Mouse (Mus musculus) gastrocnemius, postnatal 10 days (tissue): ENCODE data around the gene Macrod2. TPM values are rescaled to one million over a fixed set of nuclear protein-coding genes. Genes with fewer than 3 reads are reported as not detected.

Experiments
- DNase-seq: peaks from one replicate; pipeline ENCODE4 v3.0.0; 2021; ENCODE audit warnings: mixed read lengths
- total RNA-seq, 2 experiments: library from RNA; stranded (reverse); gene quantifications; 2 replicates each; pipeline ENCODE4 v1.2.3; 2021

Macrod2 gene
- total RNA-seq, 2 experiments from 2014 or later = 16.6 to 17.4 TPM

DNA sequence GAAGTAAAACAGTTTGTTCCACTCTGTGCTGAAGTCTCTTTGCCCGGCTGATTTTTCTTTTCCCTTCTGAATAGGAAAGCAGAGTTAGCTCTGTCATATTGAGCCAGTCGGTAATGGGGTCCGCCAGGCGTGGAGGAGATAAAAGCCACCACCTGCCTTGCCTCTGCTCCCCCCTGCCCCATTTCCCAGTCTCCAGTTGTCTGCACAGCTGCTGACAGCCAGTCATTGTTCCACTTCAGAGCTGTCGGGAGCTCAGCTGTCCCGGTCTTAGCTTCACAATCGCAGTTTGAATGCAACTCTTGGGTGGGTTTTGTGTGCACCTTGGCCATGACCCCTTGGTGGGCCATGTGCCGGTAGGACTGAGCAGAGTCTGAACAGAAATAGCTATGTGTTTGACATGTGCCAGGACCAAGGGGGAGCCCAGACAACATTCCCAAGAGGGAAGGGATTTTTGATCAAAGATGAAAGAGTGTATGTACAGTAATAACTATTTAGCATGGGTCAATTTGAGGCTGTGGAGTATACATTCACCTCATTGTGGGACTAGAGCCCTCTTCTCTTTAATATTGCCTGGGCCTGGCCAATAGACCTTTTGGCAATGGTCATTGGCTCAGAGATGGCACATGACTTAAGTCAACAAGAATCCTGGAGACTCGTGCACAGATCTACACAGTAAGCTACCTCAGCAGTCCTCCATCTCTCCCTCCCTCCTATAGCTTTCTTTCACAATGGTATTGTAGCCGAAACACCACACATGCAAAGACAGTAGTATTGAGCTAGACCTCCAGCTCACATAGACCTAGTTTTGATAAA, 917.2 kb downstream of the Macrod2 start:
- DNase-seq = peak; percentile 5

DNA sequence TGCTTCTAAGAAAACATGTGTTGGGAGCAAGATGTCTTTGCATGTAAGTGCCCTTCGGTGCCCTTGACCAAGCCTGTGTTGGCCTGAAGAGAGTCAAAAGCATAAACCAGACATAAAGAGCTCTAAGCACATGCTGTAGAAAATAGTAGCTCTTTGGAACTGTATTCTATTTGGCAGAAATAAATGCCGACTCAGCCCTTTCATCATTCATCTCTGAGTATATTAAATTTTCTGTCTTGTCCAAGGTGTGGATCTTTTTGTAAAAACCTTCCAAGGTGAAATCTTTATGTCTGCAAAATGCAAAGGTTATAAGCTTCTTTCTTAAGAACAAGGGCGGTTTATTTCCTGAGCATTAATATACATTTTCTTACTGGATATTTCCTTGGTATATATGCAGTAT, 920.2 kb downstream of the Macrod2 start:
- DNase-seq = no peak

DNA sequence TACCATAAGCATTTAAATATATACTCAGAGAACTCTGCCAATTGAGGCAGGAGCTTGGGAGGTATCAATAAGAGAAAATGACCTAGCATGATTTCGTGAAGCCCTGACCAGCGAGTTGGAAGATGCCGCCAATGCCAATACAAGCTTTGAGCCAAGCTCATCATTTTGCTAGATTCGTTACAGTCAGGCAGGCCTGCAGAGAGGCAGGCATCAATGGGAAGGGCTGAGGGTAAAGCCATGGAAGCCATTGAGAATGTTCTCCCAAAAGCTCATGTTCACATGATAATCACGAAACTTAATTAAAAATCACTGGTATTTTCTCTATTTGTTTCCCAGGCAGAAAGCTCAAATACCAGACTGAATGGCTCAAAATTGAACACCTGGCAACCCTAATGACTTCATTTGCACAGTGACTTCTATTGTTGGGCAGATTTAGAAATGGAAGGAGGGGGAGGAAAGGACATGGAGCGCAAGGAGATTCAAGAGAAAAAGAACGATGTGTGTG, 928.9 kb downstream of the Macrod2 start:
- DNase-seq = no peak

DNA sequence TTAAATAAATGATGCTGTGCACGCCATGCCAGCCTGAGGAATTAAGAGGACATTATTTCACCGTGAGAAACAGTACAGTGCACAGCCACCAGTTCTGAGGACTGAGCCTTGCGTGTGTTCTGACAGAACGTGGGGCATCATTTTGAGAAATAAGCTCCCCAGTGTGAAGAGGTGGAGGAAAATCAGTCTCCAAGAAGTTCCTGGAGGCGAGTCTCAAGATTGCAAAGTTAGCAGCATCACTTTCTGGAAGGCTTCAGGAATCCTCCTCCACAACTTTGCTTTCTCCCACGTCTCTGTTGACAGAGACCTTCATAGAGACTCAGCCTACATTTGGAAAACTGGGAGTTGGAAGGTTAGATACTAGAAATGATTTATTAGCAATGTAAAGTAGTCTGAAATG, 932.2 kb downstream of the Macrod2 start:
- DNase-seq = no peak

DNA sequence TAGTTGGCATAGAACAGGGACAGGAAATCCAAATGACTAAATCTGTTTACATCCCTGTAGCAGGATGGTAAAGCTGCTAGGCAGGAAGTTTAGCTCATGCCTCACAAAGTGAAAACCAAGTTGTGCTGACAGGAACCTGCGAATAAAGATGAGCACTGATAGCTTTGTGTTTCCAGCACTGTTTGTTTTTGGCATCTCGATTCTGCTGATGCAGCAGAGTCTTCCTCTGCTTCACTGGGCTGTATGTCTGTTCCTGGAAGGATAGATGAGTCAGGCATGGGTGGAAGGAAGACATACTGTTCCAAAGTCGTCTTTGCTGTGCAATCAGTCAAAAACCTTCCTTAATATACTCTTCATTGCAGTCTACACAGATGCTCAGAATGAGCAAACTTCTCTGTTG, 942.6 kb downstream of the Macrod2 start:
- no peak for DNase-seq

DNA sequence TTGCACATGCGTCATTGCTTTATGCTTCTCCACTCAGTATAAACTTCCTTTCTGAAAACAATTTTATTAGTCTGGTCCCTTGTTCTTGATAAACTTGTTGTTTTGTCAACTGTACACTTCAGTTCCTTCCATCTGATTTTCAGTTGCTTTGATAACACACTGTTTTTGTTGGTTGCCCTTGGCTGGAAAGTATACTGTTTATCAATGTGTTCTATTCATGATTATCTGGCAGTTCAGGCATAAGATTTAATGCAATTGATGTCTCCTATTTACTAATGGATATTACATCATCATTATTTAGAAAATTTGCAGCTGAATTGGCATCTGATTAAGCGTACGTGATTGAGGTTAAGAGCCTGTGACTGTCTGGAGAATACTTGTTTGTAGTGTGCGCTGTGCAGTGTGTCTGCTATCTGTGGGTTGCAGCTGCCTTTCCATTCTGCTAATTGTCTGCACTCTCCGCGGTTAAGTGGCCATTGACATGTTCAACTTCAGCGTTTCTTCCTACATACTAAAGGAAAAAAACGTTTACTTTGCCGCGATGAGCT, 949.0 kb downstream of the Macrod2 start:
- no peak for DNase-seq

DNA sequence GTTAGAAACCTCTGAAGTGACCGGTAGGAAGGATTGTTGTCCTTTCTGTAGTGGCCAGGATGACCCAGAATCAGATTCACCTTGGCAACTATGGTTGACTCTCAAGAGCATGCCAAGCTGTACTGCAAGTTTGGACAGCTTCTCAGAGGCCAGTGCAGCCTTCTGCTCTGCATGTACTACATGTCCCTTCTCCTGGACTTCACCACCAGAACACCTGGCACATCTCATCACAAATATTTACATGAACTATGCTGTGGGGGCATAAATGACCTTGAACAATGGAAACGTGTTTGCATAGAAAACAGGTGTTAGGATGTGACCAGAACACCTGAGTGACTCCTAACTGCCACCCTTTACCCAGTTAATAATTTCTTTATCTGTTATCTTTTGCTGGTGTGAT, 957.5 kb downstream of the Macrod2 start:
- no peak for DNase-seq

DNA sequence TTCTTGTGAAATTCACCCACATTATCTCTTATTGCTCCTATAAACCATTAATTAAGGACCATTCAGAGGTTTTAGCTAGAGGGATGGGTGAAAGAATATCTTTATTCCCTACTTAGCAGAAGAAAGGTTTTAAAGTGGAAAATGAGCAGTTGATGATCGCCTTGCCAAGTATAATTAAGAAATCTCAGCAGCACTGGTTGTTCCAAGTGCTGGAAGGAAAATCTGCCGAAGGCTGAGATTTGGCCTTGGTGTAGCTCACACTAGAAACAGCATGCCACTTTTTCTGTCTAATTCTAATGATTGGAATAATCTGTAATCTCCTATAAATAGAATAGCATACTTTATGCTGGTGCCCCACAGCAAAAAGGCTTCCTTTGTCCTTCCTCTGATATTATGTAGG, 993.5 kb downstream of the Macrod2 start:
- no peak for DNase-seq

DNA sequence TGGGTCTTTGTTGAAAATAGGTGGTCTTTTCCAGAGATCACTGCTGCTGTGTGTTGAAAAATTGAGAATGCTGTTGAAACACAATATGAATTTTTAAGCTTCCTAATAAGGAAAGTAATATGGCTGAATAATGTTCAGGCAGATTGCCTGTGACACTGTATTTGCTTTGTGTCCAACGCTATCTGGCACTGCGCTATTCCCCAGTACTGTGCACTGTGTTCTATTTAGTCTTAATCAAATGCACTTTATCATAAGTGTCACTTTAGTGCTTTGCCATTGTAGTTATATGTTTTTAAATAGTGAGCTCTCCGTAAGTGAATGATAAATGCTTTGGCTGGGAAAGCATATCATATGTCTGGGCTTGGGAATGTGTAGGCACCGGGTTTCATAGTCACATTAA, 996.1 kb downstream of the Macrod2 start:
- no peak for DNase-seq

DNA sequence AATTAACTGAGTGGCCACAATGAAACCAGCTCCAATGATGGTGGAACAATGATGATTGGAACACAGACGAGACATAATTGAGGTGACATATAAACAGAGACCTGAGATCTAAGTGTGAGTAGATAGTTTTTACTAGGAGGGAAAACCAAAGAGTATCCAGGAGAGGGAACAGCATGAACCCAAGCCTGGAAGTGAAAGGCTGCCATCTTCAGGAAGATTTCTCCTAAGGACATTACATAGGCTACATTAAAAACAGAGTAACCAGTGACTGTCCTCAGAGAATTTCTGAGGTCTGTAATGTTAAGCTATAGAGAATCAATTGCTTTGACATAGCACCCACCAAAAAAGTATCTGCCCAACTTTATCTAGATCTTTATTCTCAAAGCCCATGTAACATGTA, 999.7 kb downstream of the Macrod2 start:
- DNase-seq = no peak

DNA sequence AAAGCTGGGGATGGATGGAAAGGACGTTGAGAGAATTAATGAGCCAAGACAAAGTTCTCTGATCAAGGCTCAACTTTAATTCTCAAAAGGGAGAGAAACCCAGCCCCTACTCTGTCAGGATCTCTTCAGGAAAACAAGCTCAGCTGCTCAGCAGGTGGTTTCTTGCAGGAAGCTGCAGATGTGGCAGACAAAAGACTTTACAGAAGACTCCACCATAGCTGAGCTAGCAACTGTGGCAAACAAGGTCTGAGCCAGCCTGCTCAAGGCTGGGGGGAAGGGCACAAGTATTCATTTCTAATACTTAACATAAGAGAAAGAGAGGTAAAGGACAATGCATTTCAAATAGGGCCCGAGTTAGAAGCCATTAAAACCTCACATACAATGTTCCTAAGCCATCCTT, 1013.7 kb downstream of the Macrod2 start:
- DNase-seq = no peak

DNA sequence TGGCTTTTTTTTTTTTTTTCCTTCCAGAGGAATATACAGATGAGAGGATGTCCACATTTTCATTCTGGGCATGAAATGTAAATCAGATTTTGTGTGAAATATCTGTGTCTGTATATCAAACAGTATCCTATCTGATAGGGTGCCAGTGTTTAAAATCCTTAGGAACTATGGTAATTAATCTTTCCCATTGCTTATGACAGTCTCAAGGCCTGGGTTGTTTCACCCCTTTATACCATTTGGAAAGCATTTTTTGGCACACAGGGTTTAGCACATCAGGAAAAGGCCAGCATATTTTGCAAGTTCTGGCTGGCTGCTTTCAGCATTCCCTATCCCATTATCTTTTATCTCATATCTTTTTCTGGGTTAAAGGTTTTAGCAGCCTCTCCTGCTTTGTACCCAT, 1021.3 kb downstream of the Macrod2 start:
- no peak for DNase-seq

DNA sequence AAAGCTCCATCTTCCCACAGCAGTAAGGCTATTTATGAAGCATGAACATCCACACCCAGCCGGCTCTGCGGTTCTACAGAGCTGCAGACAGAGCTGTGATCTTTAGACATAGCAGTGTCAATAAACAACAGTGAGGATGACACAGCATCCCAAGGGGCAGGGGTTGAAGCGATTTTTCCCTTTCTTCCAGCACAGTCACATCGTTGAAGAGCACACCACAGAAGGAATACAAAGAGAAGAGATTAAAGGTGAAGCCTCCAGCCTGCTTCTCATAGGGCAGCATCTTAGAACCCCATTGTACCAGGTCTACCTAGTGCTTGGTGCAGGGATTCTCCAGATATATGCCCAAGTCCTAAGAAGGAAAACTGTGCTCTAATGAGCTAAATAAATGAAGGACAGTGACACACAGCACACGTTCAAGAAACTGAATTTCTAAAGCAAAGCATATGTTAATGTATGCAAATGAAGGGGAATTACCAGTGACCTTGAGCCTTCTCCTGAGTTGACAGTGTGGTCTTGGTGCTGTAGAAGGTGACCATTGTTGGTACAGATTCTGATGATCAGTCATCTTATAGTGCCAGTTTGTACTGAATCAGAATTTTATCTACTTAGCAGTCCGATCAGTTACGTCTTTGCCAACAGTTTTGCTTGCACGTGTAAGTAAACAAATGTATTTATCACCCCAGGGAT, 1021.9 kb downstream of the Macrod2 start:
- no peak for DNase-seq

DNA sequence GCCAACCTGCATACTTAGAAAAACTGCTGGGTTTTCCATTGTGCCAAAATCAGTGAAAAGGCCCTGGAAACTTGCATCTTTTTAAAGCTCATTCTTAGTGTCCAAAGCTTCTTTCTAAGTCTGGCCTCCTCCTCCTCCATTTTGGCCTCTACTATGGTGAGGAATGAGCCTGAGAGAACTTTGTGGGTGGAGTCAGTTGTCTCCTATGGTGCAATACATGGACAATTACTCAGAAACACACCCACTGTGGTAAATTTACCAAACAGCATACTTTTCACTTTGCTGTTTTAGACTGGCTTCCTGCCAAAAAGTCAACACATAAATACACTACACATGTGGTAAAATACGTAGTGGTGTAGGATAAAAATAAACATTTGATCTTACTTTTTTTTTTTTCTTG, 1024.7 kb downstream of the Macrod2 start:
- DNase-seq = no peak

DNA sequence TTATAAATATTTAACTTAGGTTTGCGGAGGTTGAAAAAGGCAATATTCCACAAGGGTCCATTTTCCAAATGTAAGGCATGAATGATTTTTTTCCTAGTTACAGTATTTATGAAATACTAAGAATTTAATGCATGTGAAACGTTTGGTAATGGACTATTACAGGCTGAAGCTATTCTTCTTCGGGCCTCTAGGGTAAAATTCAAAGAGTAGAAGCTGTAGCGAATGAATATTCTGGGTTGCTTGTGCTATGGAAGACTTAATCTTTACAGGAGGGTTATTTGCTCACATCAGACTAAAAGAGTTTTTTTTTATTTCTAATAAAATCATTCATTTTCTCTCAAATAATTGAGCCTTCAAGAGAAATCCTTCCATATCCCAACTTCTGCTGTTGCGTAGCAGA, 1039.0 kb downstream of the Macrod2 start:
- DNase-seq = no peak

DNA sequence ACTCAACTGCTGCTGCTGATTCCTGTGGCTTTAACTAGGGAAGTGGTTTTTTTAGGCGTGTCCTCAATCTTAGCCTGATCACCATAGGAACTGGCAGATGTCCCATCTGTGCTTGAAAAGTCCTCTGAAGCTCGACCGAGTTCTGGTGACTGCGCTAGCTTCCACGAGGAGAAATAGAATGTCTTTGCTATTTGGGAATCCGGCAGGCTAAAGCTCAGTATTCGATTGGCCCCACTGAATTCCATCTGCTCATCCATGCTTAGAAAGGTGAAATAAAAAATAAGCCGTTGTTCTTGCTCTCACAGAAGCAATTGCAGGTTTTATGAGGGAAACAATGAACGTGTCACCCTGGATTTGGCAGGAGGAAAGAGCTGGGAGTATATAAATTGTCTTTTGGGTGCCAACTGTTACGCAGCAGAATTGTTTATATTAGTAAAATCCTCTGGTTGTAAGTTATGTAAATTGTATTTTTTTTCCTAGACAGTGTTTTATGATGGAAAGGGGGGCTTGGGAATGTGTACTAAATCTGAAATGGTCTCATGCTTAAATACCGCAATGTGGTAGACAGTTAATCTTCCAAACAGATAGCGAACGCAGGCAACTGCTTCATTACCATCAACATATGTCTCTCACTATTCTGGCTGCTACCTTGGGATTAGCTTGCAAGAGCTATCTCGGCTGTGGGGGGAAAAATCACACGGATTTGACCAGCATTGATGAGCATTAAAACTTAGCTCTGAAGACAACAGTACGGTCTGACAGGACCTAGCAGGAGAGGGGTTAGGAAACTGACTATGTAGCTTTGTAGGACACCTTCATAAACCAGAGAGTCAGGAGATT, 1039.8 kb downstream of the Macrod2 start:
- DNase-seq = peak; percentile 10

DNA sequence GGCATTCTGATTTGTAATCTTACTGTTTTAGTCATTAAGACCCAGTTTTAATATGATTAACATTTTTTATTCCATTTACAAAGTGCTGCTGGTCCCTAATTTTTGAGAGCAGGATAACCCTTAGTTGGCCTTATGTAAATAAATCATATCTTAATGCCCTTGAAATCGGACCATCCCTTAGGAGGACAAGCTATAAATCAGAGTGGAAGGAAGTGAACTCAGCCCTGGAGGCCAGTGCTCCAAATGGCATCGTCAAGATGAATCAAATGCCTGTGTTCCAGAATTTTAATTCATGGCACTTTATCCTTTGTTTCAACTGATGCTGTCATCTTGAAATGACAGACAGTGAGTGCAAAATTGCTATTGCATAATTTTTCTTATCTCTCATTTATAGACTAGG, 1046.8 kb downstream of the Macrod2 start:
- DNase-seq = no peak

DNA sequence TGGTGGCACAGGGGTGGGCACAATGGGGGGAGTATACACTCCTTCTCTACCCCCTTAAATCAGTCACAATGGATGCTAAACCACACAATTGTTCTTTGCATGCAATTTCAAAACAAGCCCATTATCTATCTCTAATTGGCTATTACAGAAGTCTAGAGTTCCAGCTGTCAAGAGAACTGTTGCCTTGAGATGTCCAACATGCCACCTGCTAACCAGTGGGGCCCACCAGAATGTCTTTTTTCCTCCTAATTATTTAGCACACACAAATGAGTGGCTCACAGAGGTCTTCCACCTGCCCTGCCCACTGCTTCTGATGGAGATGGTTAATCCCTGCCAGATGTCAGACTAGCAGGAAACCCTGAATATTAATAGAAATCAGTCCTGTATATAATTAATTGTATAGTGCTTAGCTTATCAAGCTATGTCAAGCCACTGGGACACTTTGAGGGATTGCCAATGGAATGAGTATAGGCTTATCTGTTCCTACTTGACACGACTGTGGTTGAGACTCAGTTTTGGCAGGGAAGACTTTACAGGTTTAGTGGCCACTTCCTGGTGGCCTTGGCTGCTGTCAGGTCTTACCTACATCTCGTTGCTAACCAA, 1054.1 kb downstream of the Macrod2 start:
- no peak for DNase-seq

DNA sequence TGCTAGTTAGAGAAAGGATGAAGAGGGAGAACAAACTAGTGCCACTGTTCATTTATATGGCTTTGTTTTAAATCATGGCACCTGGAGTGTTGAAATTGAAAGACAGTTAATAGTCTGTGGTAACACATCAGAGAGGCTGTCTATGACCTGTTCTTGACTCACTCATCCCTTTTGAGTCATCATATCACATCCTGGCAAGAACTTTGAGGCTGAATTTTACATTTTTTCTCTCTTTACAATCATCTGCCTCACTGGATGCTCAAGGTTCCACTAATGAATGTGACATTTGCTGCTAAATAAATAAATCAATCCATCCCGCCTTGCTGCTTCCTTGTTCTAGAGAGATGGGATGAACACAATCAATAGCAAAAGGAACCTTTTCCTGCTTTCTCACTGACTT, 1068.8 kb downstream of the Macrod2 start:
- DNase-seq = no peak

DNA sequence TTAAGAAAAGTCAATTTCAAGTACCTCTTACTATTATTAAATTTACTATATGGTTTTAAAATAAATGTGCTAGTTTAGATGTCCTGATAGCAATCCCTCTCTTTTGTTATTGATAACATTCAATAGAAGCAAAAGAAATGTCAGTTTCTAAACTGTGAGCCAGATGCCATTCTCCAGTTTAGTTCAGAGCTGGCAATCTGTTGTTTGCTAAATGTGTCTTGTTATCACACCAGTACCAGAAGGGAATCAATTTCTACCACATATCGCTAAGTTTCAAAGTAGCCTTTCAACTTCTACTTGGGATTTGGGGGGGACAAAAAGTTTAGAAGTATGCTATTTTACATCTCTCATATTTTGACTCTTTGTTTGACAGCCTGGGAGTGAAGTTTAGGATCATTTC, 1077.7 kb downstream of the Macrod2 start:
- DNase-seq = no peak

DNA sequence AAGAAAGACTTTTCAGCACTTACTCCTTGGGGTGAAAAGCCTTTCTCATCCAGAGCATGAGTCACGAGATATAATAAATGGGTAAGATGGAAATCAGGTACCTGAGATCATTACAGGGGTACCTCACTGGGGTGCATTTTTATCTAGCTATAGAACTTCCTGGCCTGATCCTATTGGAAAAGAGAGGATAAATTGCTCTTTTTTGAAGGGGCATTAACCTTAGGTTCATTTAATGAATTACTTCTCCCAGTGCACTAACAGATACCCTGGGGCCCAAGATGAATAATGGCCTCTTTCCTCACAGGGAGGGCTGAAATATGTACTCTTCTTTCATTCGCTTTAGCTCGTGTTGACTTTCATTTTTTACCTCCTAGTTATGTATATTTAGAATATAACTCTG, 1082.5 kb downstream of the Macrod2 start:
- DNase-seq = no peak

DNA sequence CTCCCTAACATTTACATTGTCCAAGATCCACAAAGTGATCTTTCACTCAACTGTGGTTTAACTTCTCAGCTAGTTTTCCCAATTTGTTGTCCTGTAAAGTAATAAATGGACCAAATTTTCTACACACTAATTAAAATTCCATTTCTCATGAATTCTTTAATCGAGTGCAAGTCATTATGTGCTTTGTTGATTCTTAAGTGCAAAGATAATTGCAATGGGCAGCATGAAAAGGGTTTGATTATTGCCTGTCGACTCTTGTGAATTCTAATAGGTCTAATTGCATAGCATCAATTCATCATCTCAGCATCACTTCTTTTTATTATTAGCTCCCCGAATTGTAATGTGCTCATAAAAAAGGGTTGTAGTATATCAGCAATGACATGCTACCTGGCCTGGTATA, 1095.4 kb downstream of the Macrod2 start:
- DNase-seq = no peak
